Mouse (Mus musculus) forelimb bud, embryonic 11.5 days (tissue): Measurements from ENCODE around the gene Olfr1499.
"Not testable (repeated sequence)": the region's sequence is repeated elsewhere in the genome, so short reads cannot be mapped to it uniquely, and the experiment has no call there.

ENCODE experiments used
- DNase-seq: peaks from one replicate; pipeline ENCODE4 v3.0.0-alpha.2; 2012; ENCODE audit warnings: low read depth, low spot score

Olfr1499 gene

GRCm38 (mm10) chr19:13819347-13819746, at the start of gene Olfr1499:
Olfr1499 (minus strand) TSS chr19:13819447.
- no peak for DNase-seq

GRCm38 (mm10) chr19:13861495-13861894, 42.2 kb upstream of the Olfr1499 start, which contains the start of gene Olfr1502:
Olfr1502 (plus strand) TSS chr19:13861795.
- no peak for DNase-seq

GRCm38 (mm10) chr19:13850592-13850991, 31.3 kb upstream of the Olfr1499 start, which contains the start of gene Olfr1501:
Olfr1501 (minus strand) TSS chr19:13850692.
- DNase-seq, result not testable (repeated sequence)

GRCm38 (mm10) chr19:13830388-13830787, 11.1 kb upstream of the Olfr1499 start, which contains the start of gene Olfr1500:
Olfr1500 (minus strand) TSS chr19:13830488.
- no peak for DNase-seq

- DNase-seq, result no peak
Observed at GRCm38 (mm10) chr19:13828447-13828846, 9.2 kb upstream of the Olfr1499 start.

- no peak for DNase-seq
Observed at GRCm38 (mm10) chr19:13820847-13821246, 1.6 kb upstream of the Olfr1499 start.

- peak; percentile 14 for DNase-seq
Observed at GRCm38 (mm10) chr19:13818827-13819226, 420 bp downstream of the Olfr1499 start.

- peak; percentile 2 for DNase-seq
Observed at GRCm38 (mm10) chr19:13812823-13813222, 6.4 kb downstream of the Olfr1499 start.

- DNase-seq, result not testable (repeated sequence)
Observed at GRCm38 (mm10) chr19:13805486-13805885, 13.8 kb downstream of the Olfr1499 start.

GRCm38 (mm10) chr19:13798102-13798501, 21.1 kb downstream of the Olfr1499 start, which contains the start of gene Olfr1497:
Olfr1497 (minus strand) TSS chr19:13798202.
- no peak for DNase-seq

GRCm38 (mm10) chr19:13777578-13777977, 41.7 kb downstream of the Olfr1499 start, which contains the start of gene Olfr1496:
Olfr1496 (plus strand) TSS chr19:13777878.
- no peak for DNase-seq

- DNase-seq, result no peak
Observed at GRCm38 (mm10) chr19:13768565-13769276, 50.5 kb downstream of the Olfr1499 start.

GRCm38 (mm10) chr19:13764306-13764705, 54.9 kb downstream of the Olfr1499 start, which contains the start of gene Olfr1495:
Olfr1495 (plus strand) TSS chr19:13764606.
- DNase-seq, result no peak
